Mouse (Mus musculus) T-helper 2 cell (primary cell): ENCODE measurements around the gene Abracl.

ENCODE experiments used
- in situ Hi-C: fragments of 300-600 bp; cut with MboI, MseI; formaldehyde crosslinking; loops from one replicate; pipeline ENCODE4 v1.15.1; 2025; ENCODE audit warnings: high pct_unique_total_duplicates

Abracl gene

GRCm38 (mm10) chr10:18022741-18023347 lies at the start of gene Abracl:
Gene Abracl, minus strand, starts transcription at chr10:18023288.
- in situ Hi-C loops, result no loop called here

DNA sequence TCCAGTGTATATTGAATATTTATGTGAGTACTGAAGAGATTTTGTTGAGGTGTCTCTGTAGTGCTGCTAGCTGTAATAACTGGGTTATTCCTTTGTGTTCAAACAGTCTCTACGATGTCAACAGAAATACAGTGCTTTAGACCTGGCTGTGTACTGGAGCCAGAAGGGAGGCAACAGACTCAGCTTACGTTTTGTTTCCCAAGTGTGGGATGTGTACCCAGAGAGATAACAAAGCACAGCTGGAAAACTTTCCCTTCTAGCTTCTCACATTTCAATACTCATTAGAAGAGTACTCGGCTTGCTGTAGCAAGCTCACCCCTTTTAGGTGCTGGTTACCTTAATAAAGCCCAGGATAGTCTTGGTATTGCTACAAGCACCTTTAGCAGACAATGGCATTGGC lies 49.8 kb upstream of the Abracl start:
- in situ Hi-C loops, result no loop called here

DNA sequence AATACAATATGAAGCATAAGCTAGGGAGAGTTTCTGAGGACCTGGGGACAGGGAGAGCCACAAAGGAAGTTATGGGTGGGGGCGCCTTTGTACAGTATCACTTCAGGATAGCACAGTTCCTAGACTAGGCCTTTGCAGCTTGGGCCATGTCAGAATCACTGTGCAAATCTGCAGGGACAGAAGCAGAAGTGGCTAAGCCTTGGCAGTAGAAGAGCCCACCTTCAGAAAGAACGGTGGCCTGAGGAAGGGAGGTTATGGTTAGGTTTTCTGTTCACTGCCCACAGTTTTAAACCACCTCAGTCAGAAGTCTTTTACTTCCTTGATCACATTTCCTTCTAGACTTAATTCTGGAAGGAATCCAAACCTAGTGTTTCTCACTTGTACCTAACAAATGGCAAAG lies 47.5 kb upstream of the Abracl start:
- in situ Hi-C loops, result no loop called here

- in situ Hi-C loops, result no loop called here
These were observed 47.1 kb upstream of the Abracl start for GRCm38 (mm10) chr10:18070144-18070543.

GRCm38 (mm10) chr10:18069576-18069975 lies 46.5 kb upstream of the Abracl start:
- in situ Hi-C loops, result loop anchor here (5.0 kb wide), 1 partner anchor 68 kb away; no protein-coding TSS in a partner anchor

DNA sequence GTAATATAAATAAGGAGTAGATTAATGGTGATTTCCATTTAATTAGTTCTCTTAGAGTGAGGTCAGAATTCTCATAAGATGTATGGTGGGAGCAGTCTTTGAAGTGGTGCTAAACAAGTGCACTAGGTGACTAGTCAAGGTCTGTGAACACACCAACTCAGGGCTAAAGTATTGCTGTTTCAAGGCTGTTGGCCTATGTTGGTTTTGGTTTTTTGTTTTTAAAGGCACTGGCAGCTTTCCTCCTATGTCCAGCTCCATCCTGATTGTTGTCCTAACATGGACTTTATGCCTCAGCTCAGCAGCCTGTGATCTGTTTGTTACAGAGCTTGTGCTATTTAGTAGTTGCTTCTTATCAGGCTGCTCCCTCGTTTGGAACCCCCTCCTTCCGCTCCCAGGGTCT lies 45.8 kb upstream of the Abracl start:
- in situ Hi-C loops, result loop anchor here (5.0 kb wide), 1 partner anchor 68 kb away; no protein-coding TSS in a partner anchor

DNA sequence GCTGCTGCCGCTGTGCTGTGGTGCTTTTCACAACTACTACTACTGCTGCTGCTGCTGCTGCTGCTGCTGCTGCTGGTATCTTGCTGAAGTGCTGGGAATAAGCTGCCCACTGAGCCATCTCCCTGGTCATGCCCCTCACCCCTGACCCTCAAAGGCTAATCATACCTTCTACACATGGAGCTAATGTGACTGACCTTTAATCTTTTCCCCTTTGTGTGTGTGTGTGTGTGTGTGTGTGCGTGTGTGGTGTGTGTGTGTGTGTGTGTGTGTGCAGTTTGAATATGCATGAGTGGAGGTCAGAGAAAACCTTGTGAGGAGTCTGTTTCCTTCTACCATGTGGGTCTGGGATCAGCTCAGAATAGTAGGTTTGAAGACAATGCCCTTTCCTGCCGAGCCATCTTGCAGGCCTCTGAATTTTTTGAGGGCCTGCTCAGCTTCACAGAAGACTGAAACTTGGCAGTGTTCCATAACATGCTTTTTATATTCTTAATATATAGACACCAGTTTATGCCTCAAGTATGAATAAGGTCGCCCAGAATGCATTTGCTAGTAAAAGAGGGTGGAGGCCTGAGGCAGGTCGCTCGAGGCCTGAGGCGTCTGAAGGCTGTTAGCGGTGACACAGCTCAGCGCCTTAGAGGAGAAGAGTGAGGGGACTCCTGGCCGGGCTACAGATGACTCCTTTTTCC lies 44.8 kb upstream of the Abracl start:
- in situ Hi-C loops, result loop anchor here (5.0 kb wide), 1 partner anchor 69 kb away; no protein-coding TSS in a partner anchor

GRCm38 (mm10) chr10:18066031-18066439 lies 42.9 kb upstream of the Abracl start:
- in situ Hi-C loops, result loop anchor here (5.0 kb wide), 1 partner anchor 71 kb away; no protein-coding TSS in a partner anchor

DNA sequence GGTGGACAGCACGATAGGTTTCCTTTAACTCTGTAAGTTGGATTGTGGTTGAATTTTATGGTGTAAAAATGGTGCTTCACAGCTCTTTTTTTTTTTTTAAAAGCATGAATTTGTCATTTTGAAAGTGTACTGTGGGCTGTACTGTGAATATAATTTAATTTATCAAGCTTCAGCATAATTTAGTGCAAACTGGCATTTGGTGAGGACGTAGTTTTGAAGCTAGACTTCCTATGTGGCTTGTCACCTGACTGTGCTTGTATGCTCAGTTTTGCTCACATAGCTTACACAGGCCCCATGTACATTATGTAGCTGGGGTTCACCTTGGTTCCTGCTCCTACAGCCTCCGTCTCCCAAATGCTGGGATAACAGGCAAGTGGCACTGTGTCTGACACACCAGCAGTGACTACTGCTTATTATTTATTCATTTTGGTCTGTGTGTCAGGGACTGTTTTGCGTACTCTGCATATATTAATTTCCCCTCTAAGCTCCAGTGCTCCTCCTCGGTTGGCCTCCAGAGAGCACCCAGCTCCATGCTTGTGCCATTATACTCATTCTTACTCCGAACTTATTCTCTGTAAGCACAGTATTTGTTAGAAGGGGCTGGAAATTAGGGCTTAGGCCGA lies 41.6 kb upstream of the Abracl start:
- in situ Hi-C loops, result loop anchor here (5.0 kb wide), 1 partner anchor 73 kb away; no protein-coding TSS in a partner anchor

- in situ Hi-C loops, result no loop called here
These were observed 38.4 kb upstream of the Abracl start for GRCm38 (mm10) chr10:18061533-18061932.

DNA sequence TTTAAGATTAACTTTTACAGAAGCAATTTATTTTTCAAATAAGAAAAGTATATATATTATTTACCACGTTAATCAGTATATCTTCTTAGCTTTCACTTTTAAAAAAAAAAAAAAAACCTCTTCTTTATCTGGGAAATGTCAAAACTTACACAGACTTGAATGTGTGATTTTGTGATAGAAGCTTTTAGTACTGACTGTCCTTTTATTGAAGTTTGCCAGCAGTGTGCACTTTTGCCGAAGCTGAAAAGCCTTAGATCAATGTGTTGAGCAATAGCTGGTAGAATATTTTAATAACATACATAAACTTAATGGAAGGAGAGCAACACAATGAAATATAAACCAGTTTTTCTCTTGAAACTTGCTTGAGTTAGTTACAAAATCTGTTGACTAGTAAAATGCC lies 37.7 kb upstream of the Abracl start:
- in situ Hi-C loops, result no loop called here

DNA sequence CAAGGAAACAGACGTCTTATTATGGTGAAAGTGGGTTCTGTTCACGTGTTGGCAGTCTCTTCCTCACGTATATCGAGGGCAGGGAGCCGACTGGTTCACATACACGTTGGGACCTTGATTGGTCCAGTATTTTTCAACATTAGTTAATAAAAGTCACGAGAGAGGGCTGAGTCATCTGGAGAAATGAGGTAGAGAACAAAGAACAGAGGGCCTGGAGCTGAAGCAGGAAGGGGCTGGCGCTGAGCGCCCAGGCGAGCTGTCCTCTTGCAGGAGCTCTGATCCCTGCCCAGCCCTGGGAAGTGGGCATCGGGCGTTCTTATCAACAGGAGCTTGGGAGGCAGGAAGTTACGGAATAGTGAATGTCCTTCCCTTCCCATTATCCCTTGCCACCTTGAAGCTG lies 36.7 kb upstream of the Abracl start:
- in situ Hi-C loops, result loop anchor here (10.0 kb wide), 2 partner anchors 145 to 325 kb away; no protein-coding TSS in a partner anchor

GRCm38 (mm10) chr10:18058681-18059338 lies 35.7 kb upstream of the Abracl start:
- in situ Hi-C loops, result loop anchor here (10.0 kb wide), 2 partner anchors 146 to 324 kb away; no protein-coding TSS in a partner anchor

DNA sequence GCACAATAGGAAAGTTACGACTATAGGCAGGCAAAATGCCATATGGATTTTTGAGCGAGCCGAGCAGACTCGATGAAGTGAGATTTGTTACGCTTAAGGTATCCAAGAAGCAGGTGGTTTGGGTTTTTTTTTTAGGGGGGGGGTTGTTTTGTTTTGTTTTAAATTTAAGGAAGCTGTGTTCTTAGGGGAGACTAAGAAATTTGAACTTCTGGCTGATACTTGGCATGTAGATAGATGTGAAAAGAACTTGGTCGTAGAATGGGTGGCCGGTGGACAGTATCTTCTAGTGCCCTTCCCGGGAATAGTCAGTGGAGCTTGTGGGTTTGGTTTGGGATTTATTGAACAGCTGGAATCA lies 33.3 kb upstream of the Abracl start:
- in situ Hi-C loops, result loop anchor here (10.0 kb wide), 2 partner anchors 148 to 322 kb away; no protein-coding TSS in a partner anchor

- in situ Hi-C loops, result loop anchor here (10.0 kb wide), 2 partner anchors 149 to 321 kb away; no protein-coding TSS in a partner anchor
These were observed 32.8 kb upstream of the Abracl start, which contains the start of gene Reps1 for GRCm38 (mm10) chr10:18055696-18056390. Gene Reps1, plus strand, starts transcription at chr10:18055861.

DNA sequence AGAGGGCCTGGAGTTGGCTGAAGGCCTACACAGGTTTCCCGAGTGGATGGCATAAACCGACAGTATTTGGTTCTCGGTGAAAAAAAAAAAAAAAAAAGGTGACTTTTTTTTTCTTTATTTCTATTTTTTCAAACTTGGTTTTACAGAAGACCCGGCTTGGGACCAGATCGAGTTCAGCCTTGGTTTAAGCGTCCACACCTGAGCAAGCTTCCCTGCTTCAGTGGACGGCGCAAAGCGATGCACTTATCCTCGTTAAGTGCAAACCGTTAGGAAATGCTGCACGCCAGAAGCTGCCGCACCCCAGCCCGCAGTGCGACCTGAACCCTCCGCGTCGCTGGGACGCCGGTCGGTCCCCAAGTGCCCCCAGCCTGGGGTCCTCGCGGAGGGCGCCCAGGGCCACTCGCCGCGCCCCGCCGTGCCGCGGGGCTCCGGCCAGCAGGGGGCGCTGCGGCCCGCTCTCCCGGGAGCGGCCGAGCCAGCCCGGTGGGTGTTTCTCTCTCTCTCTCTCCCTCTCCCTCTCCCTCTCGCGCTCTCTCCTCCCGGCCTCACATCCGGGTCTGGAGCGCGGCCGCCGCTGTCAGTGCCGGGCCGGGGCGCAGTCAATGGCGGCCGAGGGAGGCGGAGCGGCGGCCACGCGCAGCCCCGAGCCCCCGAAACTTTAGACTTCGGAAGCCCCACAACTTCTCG lies 32.1 kb upstream of the Abracl start:
- in situ Hi-C loops, result loop anchor here (10.0 kb wide), 2 partner anchors 150 to 320 kb away; no protein-coding TSS in a partner anchor

GRCm38 (mm10) chr10:18047380-18048146 lies 24.5 kb upstream of the Abracl start:
- in situ Hi-C loops, result no loop called here

DNA sequence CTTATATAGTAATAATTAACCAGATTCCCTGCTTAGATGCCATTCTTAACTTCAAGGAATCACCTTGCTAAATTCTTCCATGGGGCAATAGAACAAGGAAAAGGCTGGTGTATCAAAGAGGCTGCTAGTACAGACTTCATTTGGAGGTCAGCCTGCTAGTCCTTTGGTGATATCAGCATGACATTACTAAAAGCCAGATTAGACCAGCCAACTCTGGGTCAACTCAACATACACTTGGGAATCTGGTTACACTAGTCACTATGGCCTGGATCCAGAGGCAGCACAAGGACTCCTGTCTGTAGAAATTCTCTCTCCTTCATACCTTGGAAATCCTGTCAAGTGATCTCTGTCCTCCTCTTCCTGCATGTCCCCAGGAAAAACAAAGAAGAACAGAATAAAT lies 23.3 kb upstream of the Abracl start:
- in situ Hi-C loops, result no loop called here

- in situ Hi-C loops, result no loop called here
These were observed 13.8 kb upstream of the Abracl start for GRCm38 (mm10) chr10:18036849-18037248.

DNA sequence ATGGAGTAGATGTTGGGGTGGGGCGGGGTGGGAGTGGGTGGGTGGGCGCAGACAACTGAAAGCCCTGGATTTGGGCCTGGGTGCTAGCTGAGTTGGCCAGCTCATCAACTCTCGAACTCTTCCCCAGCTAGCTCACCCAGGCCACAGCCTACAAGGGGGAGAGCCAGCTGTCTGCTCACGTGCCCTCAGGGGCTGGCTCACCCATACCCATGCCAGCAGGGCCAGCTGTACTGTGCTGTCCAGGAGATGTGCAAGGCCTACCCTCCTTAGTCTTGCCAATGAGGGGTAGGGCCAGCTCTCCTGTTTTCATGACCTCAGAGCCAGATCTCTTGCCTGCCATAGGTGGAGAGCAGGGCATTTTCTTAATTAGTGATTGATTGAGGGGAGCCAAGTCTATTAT lies 11.3 kb upstream of the Abracl start:
- in situ Hi-C loops, result no loop called here
